Comparison of ENCODE assay signal across 25 mouse cellular contexts in genomic region chr5:151065228-151065627, GRCm38 (mm10).
A peak's percentile ranks its signal among the peaks of the same experiment; 100 is the strongest.
DNase-seq lines count a peak whose midpoint lies in the region; ATAC-seq and TF ChIP-seq lines count a peak whose summit lies in the region.
"Had no signal": no experiment of that assay in that cellular context is flagged by ENCODE, and none has a peak within 500 bp of the region (broad histone marks: within the 10 kb centered on the region; RNA-seq: fewer than 3 reads in every experiment).

No protein-coding gene starts in this region.

- peaks cover 9% of the 10 kb centered on the region for H3K4me1 ChIP-seq in brown adipose tissue, adult 24 weeks (ENCODE audit: control insufficient read depth, insufficient read depth, insufficient read length, low read length)
- peaks cover 4% of the 10 kb centered on the region; the same call in 1 of the 2 replicates for H3K4me1 ChIP-seq in lung, postnatal 0 days (ENCODE audit: insufficient read depth, low read depth, low read length)
- no peaks in the 10 kb centered on the region for H3K4me1 ChIP-seq in midbrain, embryonic 14.5 days (ENCODE audit: control insufficient read depth, insufficient read depth, low read length)
- H3K4me1 ChIP-seq: midbrain, embryonic 10.5 days had no signal

- H3K9ac ChIP-seq in lung, postnatal 0 days (replicated peaks; ENCODE audit: low read depth): no peak overlapping the region
- H3K9ac ChIP-seq in midbrain, embryonic 14.5 days (replicated peaks; ENCODE audit: low read length): no peak overlapping the region
- H3K9ac ChIP-seq: hindbrain, embryonic 12.5 days; kidney, embryonic 15.5 days; liver, postnatal 0 days; neural tube, embryonic 13.5 days; stomach, embryonic 15.5 days had no signal

- peaks cover 20% of the 10 kb centered on the region for H3K36me3 ChIP-seq in lung, postnatal 0 days (ENCODE audit: insufficient read depth, low read length)
- H3K36me3 ChIP-seq in midbrain, embryonic 14.5 days (ENCODE audit: control insufficient read depth, insufficient read depth, low read length): no peaks in the 10 kb centered on the region

- 0 out of 2 replicates have a peak, but pooled peaks cover 4% of the 10 kb centered on the region for H3K9me3 ChIP-seq in lung, postnatal 0 days (ENCODE audit: low read length)
- H3K9me3 ChIP-seq in midbrain, embryonic 14.5 days (ENCODE audit: control insufficient read depth, low read length): peaks cover 3% of the 10 kb centered on the region; the same call in 1 of the 2 replicates
- H3K9me3 ChIP-seq: hindbrain, embryonic 12.5 days; neural tube, embryonic 13.5 days; stomach, embryonic 15.5 days had no signal

- 62% methylated on average over 1 of the region's 1 CpGs for WGBS in lung, postnatal 0 days
- WGBS in midbrain, embryonic 14.5 days: 90% methylated on average over 1 of the region's 1 CpGs

- TF ChIP-seq EP300 in lung, postnatal 0 days (IDR thresholded peaks at IDR 0.05): peak; percentile 93

- TF ChIP-seq CTCF in left cerebral cortex, adult 2 months (IDR thresholded peaks at IDR 0.05): no peak
- no peak for TF ChIP-seq CTCF in lung, postnatal 0 days (IDR thresholded peaks at IDR 0.05)

- peak; percentile 80 for ATAC-seq in lung, postnatal 0 days
- no peak for ATAC-seq in midbrain, embryonic 14.5 days (ENCODE audit: low FRiP score, low TSS enrichment)
- ATAC-seq: forebrain, embryonic 14.5 days; inflammation-experienced regulatory T-cells, adult 6 months; liver, postnatal 0 days had no signal

- peak; percentile 57 to 60 for DNase-seq in heart, adult 18-20 months
- no peak for DNase-seq in heart, postnatal 25 days (ENCODE audit: low spot score)
- DNase-seq in left cerebral cortex, adult 2 months (ENCODE audit: extremely low spot score in 1 of 2, low spot score in 2 of 2): no peak
- DNase-seq in left cerebral cortex, adult 9 months (ENCODE audit: low spot score in 2 of 2): no peak
- peak; percentile 74 for DNase-seq in lung, postnatal 0 days (ENCODE audit: low spot score)
- DNase-seq in midbrain, embryonic 14.5 days: no peak
- no peak for DNase-seq in T-cell, adult 2 months (ENCODE audit: low spot score)
- DNase-seq: adrenal gland, adult 8-10 months; cerebellum, adult 18-20 months; cerebellum, postnatal 36 days; gastrocnemius, postnatal 36 days; layer of hippocampus, adult 9-11 months; liver; liver, postnatal 0 days; thymus, adult 2 months had no signal

- H3K4me2 ChIP-seq in lung, postnatal 0 days (replicated peaks; ENCODE audit: low read depth, low read length): no peak overlapping the region
- no peak overlapping the region for H3K4me2 ChIP-seq in midbrain, embryonic 14.5 days (ENCODE audit: low read length)
- H3K4me2 ChIP-seq: hindbrain, embryonic 12.5 days; kidney, embryonic 15.5 days; neural tube, embryonic 13.5 days; stomach, embryonic 15.5 days had no signal

- H3K4me3 ChIP-seq in left cerebral cortex, adult 2 months: no peak overlapping the region
- H3K4me3 ChIP-seq in brown adipose tissue, adult 24 weeks (ENCODE audit: insufficient read depth, low read depth, low read length): no peak overlapping the region
- no peak overlapping the region for H3K4me3 ChIP-seq in lung, postnatal 0 days (ENCODE audit: low read depth, low read length)
- H3K4me3 ChIP-seq in midbrain, embryonic 14.5 days (replicated peaks; ENCODE audit: low read depth, low read length): no peak overlapping the region
- H3K4me3 ChIP-seq: embryonic facial prominence, embryonic 10.5 days; erythroblast, embryonic 14.5 days; hindbrain, embryonic 12.5 days; kidney, embryonic 15.5 days; midbrain, embryonic 10.5 days; neural tube, embryonic 13.5 days; stomach, embryonic 15.5 days had no signal

- intact Hi-C loops in heart, postnatal 25 days (cut with DNase I): loop anchor here (5.0 kb wide), 1 partner anchor 127 kb away; no protein-coding TSS in a partner anchor
- intact Hi-C loops in left cerebral cortex, adult 2 months (cut with DNase I): loop anchor here (2.0 to 5.0 kb wide), 3 partner anchors 37 to 72 kb away; no protein-coding TSS in a partner anchor

- H3K27me3 ChIP-seq in lung, postnatal 0 days (replicated peaks; ENCODE audit: insufficient read depth, low read length): no peaks in the 10 kb centered on the region
- H3K27me3 ChIP-seq in midbrain, embryonic 14.5 days (ENCODE audit: control insufficient read depth, insufficient read depth, low read length): no peaks in the 10 kb centered on the region
- H3K27me3 ChIP-seq: hindbrain, embryonic 12.5 days; kidney, embryonic 15.5 days; neural tube, embryonic 13.5 days; stomach, embryonic 15.5 days had no signal

- peak overlapping the region; percentile 18 for H3K27ac ChIP-seq in left cerebral cortex, adult 2 months
- peak overlapping the region; percentile 83 for H3K27ac ChIP-seq in brown adipose tissue, adult 24 weeks (replicated peaks; ENCODE audit: low read depth, low read length)
- peak overlapping the region; percentile 60; the same call in 1 of the 2 replicates for H3K27ac ChIP-seq in lung, postnatal 0 days (ENCODE audit: low read length)
- H3K27ac ChIP-seq in midbrain, embryonic 14.5 days (replicated peaks; ENCODE audit: low read depth, low read length): no peak overlapping the region
- H3K27ac ChIP-seq: embryonic facial prominence, embryonic 10.5 days; hindbrain, embryonic 12.5 days; kidney, embryonic 15.5 days; midbrain, embryonic 10.5 days; neural tube, embryonic 13.5 days; stomach, embryonic 15.5 days had no signal

Comparison
In these comparisons a context has a peak if more than half of its experiments do, and no peak if none do; other contexts are left out.
1. DNase-seq: peak in heart, adult 18-20 months (2 of 2) and lung, postnatal 0 days (single experiment); none in heart, postnatal 25 days (single experiment), left cerebral cortex, adult 2 months (0 of 2), left cerebral cortex, adult 9 months (0 of 2), midbrain, embryonic 14.5 days (single experiment) and T-cell, adult 2 months (single experiment).